Mouse (Mus musculus) bone marrow, adult 2 months (tissue): ENCODE results near the gene Acad9.

Experiments
- CTCF ChIP-seq: fragments of 200-500 bp; IDR thresholded peaks from 2 replicates; pipeline ENCODE4 v1.5.1; 2011; ENCODE audit warnings: low read length, control low read depth; ENCODE audit not compliant: control insufficient read depth, insufficient read depth
- POLR2A ChIP-seq: fragments of 200-500 bp; IDR thresholded peaks from 2 replicates; pipeline ENCODE4 v1.6.1; 2011; ENCODE audit warnings: low read depth, mild to moderate bottlenecking, control low read depth, low read length, borderline replicate concordance; ENCODE audit not compliant: control insufficient read depth

GRCm38 (mm10) chr3:36029993-36030392, 35.8 kb upstream of the Acad9 start:
- TF ChIP-seq POLR2A: no peak
- TF ChIP-seq CTCF: no peak
